Mouse (Mus musculus) CH12.LX (cell line): ENCODE data around the gene 1700016H13Rik.

Experiments used
- CHD2 ChIP-seq: IDR thresholded peaks from 2 replicates; pipeline ENCODE4 v1.6.1; 2011; ENCODE audit warnings: low read length, improper control_type of control experiment
- CTCF ChIP-seq, 2 experiments: IDR thresholded peaks in 1 of 2; conservative IDR thresholded peaks in 1 of 2; 2 replicates each; pipeline ENCODE4 v1.5.1; 2011 to 2012; ENCODE audit warnings: low read depth in 2 of 2, low read length in 2 of 2, improper control_type of control experiment in 1 of 2, inconsistent platforms in 1 of 2, mild to moderate bottlenecking in 1 of 2, moderate library complexity in 1 of 2
- EP300 ChIP-seq: IDR thresholded peaks from 2 replicates; pipeline ENCODE4 v1.6.1; 2011; ENCODE audit warnings: low read length, improper control_type of control experiment
- HCFC1 ChIP-seq: IDR thresholded peaks from 2 replicates; pipeline ENCODE4 v1.6.1; 2012; ENCODE audit warnings: low read depth, mild to moderate bottlenecking, inconsistent platforms, low read length, improper control_type of control experiment
- MAX ChIP-seq: IDR thresholded peaks from 2 replicates; pipeline ENCODE4 v1.6.1; 2011; ENCODE audit warnings: low read length, improper control_type of control experiment
- MAZ ChIP-seq: IDR thresholded peaks from 2 replicates; pipeline ENCODE4 v1.6.1; 2012; ENCODE audit warnings: low read depth, mild to moderate bottlenecking, inconsistent platforms, low read length, improper control_type of control experiment, moderate library complexity
- MYC ChIP-seq: IDR thresholded peaks from 2 replicates; pipeline ENCODE4 v1.6.1; 2011; ENCODE audit warnings: low read depth, mild to moderate bottlenecking, improper control_type of control experiment, low read length
- NELFE ChIP-seq: IDR thresholded peaks from 2 replicates; pipeline ENCODE4 v1.6.1; 2011; ENCODE audit warnings: low read depth, low read length, improper control_type of control experiment
- POLR2A ChIP-seq: IDR thresholded peaks from 2 replicates; pipeline ENCODE4 v1.6.1; 2011; ENCODE audit warnings: low read depth, mild to moderate bottlenecking, improper control_type of control experiment, low read length
- POLR2AphosphoS2 ChIP-seq: IDR thresholded peaks from 2 replicates; pipeline ENCODE4 v1.6.1; 2011; ENCODE audit warnings: low read depth, low read length, improper control_type of control experiment
- RAD21 ChIP-seq: IDR thresholded peaks from 2 replicates; pipeline ENCODE4 v1.6.1; 2011; ENCODE audit warnings: low read depth, mild to moderate bottlenecking, low read length, improper control_type of control experiment, moderate library complexity
- TCF12 ChIP-seq: IDR thresholded peaks from 2 replicates; pipeline ENCODE4 v1.6.1; 2014; ENCODE audit warnings: low read depth, mild to moderate bottlenecking, inconsistent platforms, low read length, improper control_type of control experiment
- USF1 ChIP-seq: IDR thresholded peaks from 2 replicates; pipeline ENCODE4 v1.6.1; 2014; ENCODE audit warnings: low read depth, mild to moderate bottlenecking, inconsistent platforms, low read length, improper control_type of control experiment
- ZC3H11A ChIP-seq: IDR thresholded peaks from 2 replicates; pipeline ENCODE4 v1.6.1; 2012; ENCODE audit warnings: low read depth, mild to moderate bottlenecking, inconsistent platforms, low read length, improper control_type of control experiment

GRCm38 (mm10) chr5:103694094-103694493 is 38.3 kb upstream of the 1700016H13Rik start:
- TF ChIP-seq POLR2AphosphoS2 (no peak), MAX (no peak), CTCF (conservative IDR thresholded peaks at IDR 0.05 in 1 of 2, IDR thresholded peaks at IDR 0.05 in 1 of 2; ENCODE audit: low read depth in 2 of 2, low read length in 2 of 2) (no peak), POLR2A (no peak), USF1 (no peak), HCFC1 (no peak), EP300 (no peak), CHD2 (no peak), NELFE (no peak), MYC (no peak), TCF12 (no peak), MAZ (no peak), RAD21 (no peak), ZC3H11A (no peak)
